Mouse (Mus musculus) neural tube, embryonic 14.5 days (tissue): ENCODE measurements around the gene 1700028P14Rik. TPM values are rescaled to one million over a fixed set of nuclear protein-coding genes. Genes with fewer than 3 reads are reported as not detected.

Source experiments
- ATAC-seq: fragments of 200-750 bp; cut with Nextera tagmentation; 2 replicates; pipeline ENCODE4 v1.8.0; 2017; ENCODE audit warnings: low read depth, mild to moderate bottlenecking, moderate TSS enrichment, moderate library complexity
- H3K27ac ChIP-seq: fragments of 300-500 bp; sonication (generic); 2 replicates; pipeline ENCODE4 v1.5.1; 2014; ENCODE audit warnings: low read depth, mild to moderate bottlenecking, control low read depth, low read length, moderate library complexity, mixed read lengths
- H3K27me3 ChIP-seq: fragments of 300-500 bp; sonication (generic); 2 replicates; pipeline ENCODE4 v1.6.1; 2014; ENCODE audit warnings: low read length; ENCODE audit not compliant: control insufficient read depth, insufficient read depth
- H3K36me3 ChIP-seq: fragments of 300-500 bp; sonication (generic); 2 replicates; pipeline ENCODE4 v1.6.1; 2014; ENCODE audit warnings: low read length, mixed read lengths; ENCODE audit not compliant: control insufficient read depth, insufficient read depth
- H3K4me1 ChIP-seq: fragments of 300-500 bp; sonication (generic); 2 replicates; pipeline ENCODE4 v1.6.1; 2014; ENCODE audit warnings: low read length; ENCODE audit not compliant: control insufficient read depth, insufficient read depth
- H3K4me2 ChIP-seq: fragments of 300-500 bp; sonication (generic); 2 replicates; pipeline ENCODE4 v1.6.1; 2014; ENCODE audit warnings: mild to moderate bottlenecking, low read depth, low read length, control low read depth
- H3K4me3 ChIP-seq: fragments of 300-500 bp; sonication (generic); 2 replicates; pipeline ENCODE4 v1.5.1; 2014; ENCODE audit warnings: low read depth, low read length, control low read depth, mixed read lengths
- H3K9ac ChIP-seq: fragments of 300-500 bp; sonication (generic); replicated peaks from 2 replicates; pipeline ENCODE4 v1.6.1; 2014; ENCODE audit warnings: low read depth, mild to moderate bottlenecking, control low read depth, low read length, mixed read lengths
- H3K9me3 ChIP-seq: fragments of 300-500 bp; sonication (generic); 2 replicates; pipeline ENCODE4 v1.6.1; 2016; ENCODE audit warnings: low read length; ENCODE audit not compliant: control insufficient read depth
- WGBS: fragments of 180-500 bp; shearing (Covaris S2); extraction: QIAGEN DNeasy Blood & Tissue Kit; methylation state at CpG from one replicate; pipeline ENCODE4 v1.1.7; 2014; 5-methylcytosine and 5-hydroxymethylcytosine counted together
- polyA plus RNA-seq: library from polyadenylated mRNA; unstranded; fragments of >200 nt; fragmentation: Nextera tagmentation; extraction: Ambion mirVana; gene quantifications from 2 replicates; pipeline ENCODE4 v1.2.1, GENCODE M21; 2014

The 1700028P14Rik gene
- polyA plus RNA-seq, 1 experiment from 2014 or later = 1.6 TPM

- ATAC-seq = no peak
- Histone ChIP-seq H3K4me2 (no peak overlapping the region), H3K9me3 (no peaks in the 10 kb centered on the region), H3K9ac (no peak overlapping the region), H3K4me1 (no peaks in the 10 kb centered on the region), H3K27ac (no peak overlapping the region), H3K4me3 (no peak overlapping the region), H3K36me3 (no peaks in the 10 kb centered on the region), H3K27me3 (no peaks in the 10 kb centered on the region)
- WGBS = 93% methylated on average over 4 of the region's 4 CpGs
These were observed 90.0 kb downstream of the 1700028P14Rik start for GRCm38 (mm10) chr19:23562588-23562987.

GRCm38 (mm10) chr19:23562061-23562460, 90.6 kb downstream of the 1700028P14Rik start:
- Histone ChIP-seq H3K9me3 (no peaks in the 10 kb centered on the region), H3K27me3 (no peaks in the 10 kb centered on the region), H3K4me3 (no peak overlapping the region), H3K36me3 (no peaks in the 10 kb centered on the region), H3K4me1 (no peaks in the 10 kb centered on the region), H3K4me2 (no peak overlapping the region), H3K27ac (no peak overlapping the region), H3K9ac (no peak overlapping the region)
- no peak for ATAC-seq
- WGBS = 87% methylated on average over 6 of the region's 6 CpGs

- H3K4me1 ChIP-seq = no peaks in the 10 kb centered on the region
- ATAC-seq = no peak
- WGBS = 83% methylated on average over 2 of the region's 2 CpGs
- no peak overlapping the region for H3K4me2 ChIP-seq
- H3K27ac ChIP-seq = no peak overlapping the region
- no peak overlapping the region for H3K9ac ChIP-seq
- no peaks in the 10 kb centered on the region for H3K36me3 ChIP-seq
- no peaks in the 10 kb centered on the region for H3K9me3 ChIP-seq
- H3K4me3 ChIP-seq = no peak overlapping the region
- no peaks in the 10 kb centered on the region for H3K27me3 ChIP-seq
These were observed 99.2 kb downstream of the 1700028P14Rik start for GRCm38 (mm10) chr19:23553450-23553849.

GRCm38 (mm10) chr19:23545604-23546003, 107.0 kb downstream of the 1700028P14Rik start:
- no peak overlapping the region for H3K27ac ChIP-seq
- H3K4me2 ChIP-seq = no peak overlapping the region
- H3K9me3 ChIP-seq = no peaks in the 10 kb centered on the region
- no peaks in the 10 kb centered on the region for H3K4me1 ChIP-seq
- H3K4me3 ChIP-seq = no peak overlapping the region
- no peaks in the 10 kb centered on the region for H3K27me3 ChIP-seq
- H3K36me3 ChIP-seq = no peaks in the 10 kb centered on the region
- ATAC-seq = no peak
- no peak overlapping the region for H3K9ac ChIP-seq

- Histone ChIP-seq H3K9ac (no peak overlapping the region), H3K36me3 (no peaks in the 10 kb centered on the region), H3K27ac (no peak overlapping the region), H3K4me3 (no peak overlapping the region), H3K4me2 (no peak overlapping the region), H3K4me1 (no peaks in the 10 kb centered on the region), H3K27me3 (no peaks in the 10 kb centered on the region), H3K9me3 (no peaks in the 10 kb centered on the region)
- ATAC-seq = no peak
- 83% methylated on average over 11 of the region's 11 CpGs for WGBS
These were observed 109.2 kb downstream of the 1700028P14Rik start for GRCm38 (mm10) chr19:23543244-23544004.

GRCm38 (mm10) chr19:23542759-23543158, 109.9 kb downstream of the 1700028P14Rik start:
- no peak overlapping the region for H3K4me3 ChIP-seq
- no peaks in the 10 kb centered on the region for H3K4me1 ChIP-seq
- no peak for ATAC-seq
- no peak overlapping the region for H3K9ac ChIP-seq
- no peaks in the 10 kb centered on the region for H3K36me3 ChIP-seq
- H3K27ac ChIP-seq = no peak overlapping the region
- H3K4me2 ChIP-seq = no peak overlapping the region
- WGBS = 91% methylated on average over 4 of the region's 4 CpGs
- H3K9me3 ChIP-seq = no peaks in the 10 kb centered on the region
- no peaks in the 10 kb centered on the region for H3K27me3 ChIP-seq

GRCm38 (mm10) chr19:23535700-23536099, 116.9 kb downstream of the 1700028P14Rik start:
- ATAC-seq = no peak
- Histone ChIP-seq H3K9ac (no peak overlapping the region), H3K27me3 (no peaks in the 10 kb centered on the region), H3K4me3 (no peak overlapping the region), H3K9me3 (no peaks in the 10 kb centered on the region), H3K36me3 (no peaks in the 10 kb centered on the region), H3K4me2 (no peak overlapping the region), H3K4me1 (no peaks in the 10 kb centered on the region), H3K27ac (no peak overlapping the region)
- WGBS = 94% methylated on average over 3 of the region's 3 CpGs

- Histone ChIP-seq H3K4me1 (no peaks in the 10 kb centered on the region), H3K27me3 (no peaks in the 10 kb centered on the region), H3K9ac (no peak overlapping the region), H3K27ac (no peak overlapping the region), H3K9me3 (no peaks in the 10 kb centered on the region), H3K4me3 (no peak overlapping the region), H3K36me3 (no peaks in the 10 kb centered on the region), H3K4me2 (no peak overlapping the region)
- no peak for ATAC-seq
- 28% methylated on average over 4 of the region's 4 CpGs for WGBS
These were observed 120.7 kb downstream of the 1700028P14Rik start for GRCm38 (mm10) chr19:23531899-23532298.

GRCm38 (mm10) chr19:23523711-23524110, 128.9 kb downstream of the 1700028P14Rik start:
- H3K9ac ChIP-seq = no peak overlapping the region
- H3K4me1 ChIP-seq = no peaks in the 10 kb centered on the region
- 10% methylated on average over 1 of the region's 1 CpGs for WGBS
- H3K9me3 ChIP-seq = no peaks in the 10 kb centered on the region
- H3K4me3 ChIP-seq = no peak overlapping the region
- no peak overlapping the region for H3K4me2 ChIP-seq
- ATAC-seq = no peak
- H3K27ac ChIP-seq = no peak overlapping the region
- H3K36me3 ChIP-seq = no peaks in the 10 kb centered on the region
- no peaks in the 10 kb centered on the region for H3K27me3 ChIP-seq
